Mouse (Mus musculus): ENCODE measurements at regions not wholly inside any gene's neighbourhood (a gene's known extent, or its start where the extent isn't known, plus 50 kb on each side); places are given as distances from the start of the nearest gene placed in this dataset.

- no peak overlapping the region for H3K27ac ChIP-seq (ENCODE audit: insufficient read depth, low read depth, low read length, poor library complexity, severe bottlenecking)
- no peak overlapping the region for H3K9ac ChIP-seq (ENCODE audit: insufficient read depth, low read depth, low read length, poor library complexity, severe bottlenecking)
- no peak for DNase-seq (ENCODE audit: low read depth, low spot score)
- in situ Hi-C loops (cut with MboI; ENCODE audit: low sequenced_read_pairs in 2 of 2, unreplicated experiment in 2 of 2) = no loop called here
- TF ChIP-seq MAFK (IDR thresholded peaks at IDR 0.05; ENCODE audit: insufficient read depth, low read depth, low read length) (no peak), HCFC1 (IDR thresholded peaks at IDR 0.05; ENCODE audit: borderline replicate concordance, insufficient read depth, low read length) (no peak), ZNF384 (IDR thresholded peaks at IDR 0.05; ENCODE audit: low read depth, low read length) (no peak), ZC3H11A (IDR thresholded peaks at IDR 0.05; ENCODE audit: borderline replicate concordance, low read depth, low read length) (no peak), CHD2 (IDR thresholded peaks at IDR 0.05; ENCODE audit: low read depth, low read length) (no peak)
- H3K4me3 ChIP-seq (ENCODE audit: insufficient read depth in 1 of 2, low read depth in 1 of 2, low read length in 2 of 2, poor library complexity in 1 of 2, severe bottlenecking in 1 of 2) = no peak overlapping the region
- H3K36me3 ChIP-seq (ENCODE audit: control insufficient read depth, insufficient read depth, low read length, poor library complexity, severe bottlenecking) = no peaks in the 10 kb centered on the region
- no peaks in the 10 kb centered on the region for H3K4me1 ChIP-seq (ENCODE audit: control insufficient read depth in 2 of 2, insufficient read depth in 2 of 2, low read length in 2 of 2, poor library complexity in 1 of 2)
- no peaks in the 10 kb centered on the region for H3K9me3 ChIP-seq (ENCODE audit: control insufficient read depth, insufficient read depth, low read depth, low read length)
Measured at GRCm38 (mm10) chr4:81868941-81869340, 426.3 kb upstream of the Mpdz start.

- H3K4me1 ChIP-seq (ENCODE audit: control insufficient read depth in 2 of 2, insufficient read depth in 2 of 2, low read length in 2 of 2, poor library complexity in 1 of 2) = no peaks in the 10 kb centered on the region
- no peak for DNase-seq (ENCODE audit: low read depth, low spot score)
- no peak overlapping the region for H3K4me3 ChIP-seq (ENCODE audit: insufficient read depth in 1 of 2, low read depth in 1 of 2, low read length in 2 of 2, poor library complexity in 1 of 2, severe bottlenecking in 1 of 2)
- H3K27ac ChIP-seq (ENCODE audit: insufficient read depth, low read depth, low read length, poor library complexity, severe bottlenecking) = no peak overlapping the region
- H3K36me3 ChIP-seq (ENCODE audit: control insufficient read depth, insufficient read depth, low read length, poor library complexity, severe bottlenecking) = no peaks in the 10 kb centered on the region
- no peak for TF ChIP-seq CHD2 (IDR thresholded peaks at IDR 0.05; ENCODE audit: low read depth, low read length)
- no peak for TF ChIP-seq ZNF384 (IDR thresholded peaks at IDR 0.05; ENCODE audit: low read depth, low read length)
- no peak for TF ChIP-seq HCFC1 (IDR thresholded peaks at IDR 0.05; ENCODE audit: borderline replicate concordance, insufficient read depth, low read length)
- no peak for TF ChIP-seq MAFK (IDR thresholded peaks at IDR 0.05; ENCODE audit: insufficient read depth, low read depth, low read length)
- TF ChIP-seq ZC3H11A (IDR thresholded peaks at IDR 0.05; ENCODE audit: borderline replicate concordance, low read depth, low read length) = no peak
- no peak overlapping the region for H3K9ac ChIP-seq (ENCODE audit: insufficient read depth, low read depth, low read length, poor library complexity, severe bottlenecking)
- H3K9me3 ChIP-seq (ENCODE audit: control insufficient read depth, insufficient read depth, low read depth, low read length) = no peaks in the 10 kb centered on the region
- in situ Hi-C loops (cut with MboI; ENCODE audit: low sequenced_read_pairs in 2 of 2, unreplicated experiment in 2 of 2) = no loop called here
Measured at GRCm38 (mm10) chr4:81841642-81842494, 399.3 kb upstream of the Mpdz start.

- DNase-seq (ENCODE audit: low read depth, low spot score) = no peak
- H3K4me1 ChIP-seq (ENCODE audit: control insufficient read depth in 2 of 2, insufficient read depth in 2 of 2, low read length in 2 of 2, poor library complexity in 1 of 2) = no peaks in the 10 kb centered on the region
- in situ Hi-C loops (cut with MboI; ENCODE audit: low sequenced_read_pairs in 2 of 2, unreplicated experiment in 2 of 2) = no loop called here
- H3K9ac ChIP-seq (ENCODE audit: insufficient read depth, low read depth, low read length, poor library complexity, severe bottlenecking) = no peak overlapping the region
- H3K27ac ChIP-seq (ENCODE audit: insufficient read depth, low read depth, low read length, poor library complexity, severe bottlenecking) = no peak overlapping the region
- no peaks in the 10 kb centered on the region for H3K36me3 ChIP-seq (ENCODE audit: control insufficient read depth, insufficient read depth, low read length, poor library complexity, severe bottlenecking)
- H3K9me3 ChIP-seq (ENCODE audit: control insufficient read depth, insufficient read depth, low read depth, low read length) = no peaks in the 10 kb centered on the region
- TF ChIP-seq ZC3H11A (IDR thresholded peaks at IDR 0.05; ENCODE audit: borderline replicate concordance, low read depth, low read length) = no peak
- TF ChIP-seq ZNF384 (IDR thresholded peaks at IDR 0.05; ENCODE audit: low read depth, low read length) = no peak
- TF ChIP-seq HCFC1 (IDR thresholded peaks at IDR 0.05; ENCODE audit: borderline replicate concordance, insufficient read depth, low read length) = no peak
- no peak for TF ChIP-seq CHD2 (IDR thresholded peaks at IDR 0.05; ENCODE audit: low read depth, low read length)
- TF ChIP-seq MAFK (IDR thresholded peaks at IDR 0.05; ENCODE audit: insufficient read depth, low read depth, low read length) = no peak
- H3K4me3 ChIP-seq (ENCODE audit: insufficient read depth in 1 of 2, low read depth in 1 of 2, low read length in 2 of 2, poor library complexity in 1 of 2, severe bottlenecking in 1 of 2) = no peak overlapping the region
Measured at GRCm38 (mm10) chr4:81829972-81830371, 387.4 kb upstream of the Mpdz start.

GRCm38 (mm10) chr4:81827453-81827852, 384.8 kb upstream of the Mpdz start:
- no peak overlapping the region for H3K4me3 ChIP-seq (ENCODE audit: insufficient read depth in 1 of 2, low read depth in 1 of 2, low read length in 2 of 2, poor library complexity in 1 of 2, severe bottlenecking in 1 of 2)
- H3K27ac ChIP-seq (ENCODE audit: insufficient read depth, low read depth, low read length, poor library complexity, severe bottlenecking) = no peak overlapping the region
- no peak overlapping the region for H3K9ac ChIP-seq (ENCODE audit: insufficient read depth, low read depth, low read length, poor library complexity, severe bottlenecking)
- H3K36me3 ChIP-seq (ENCODE audit: control insufficient read depth, insufficient read depth, low read length, poor library complexity, severe bottlenecking) = no peaks in the 10 kb centered on the region
- in situ Hi-C loops (cut with MboI; ENCODE audit: low sequenced_read_pairs in 2 of 2, unreplicated experiment in 2 of 2) = no loop called here
- TF ChIP-seq ZNF384 (IDR thresholded peaks at IDR 0.05; ENCODE audit: low read depth, low read length) = no peak
- no peak for TF ChIP-seq HCFC1 (IDR thresholded peaks at IDR 0.05; ENCODE audit: borderline replicate concordance, insufficient read depth, low read length)
- no peak for TF ChIP-seq CHD2 (IDR thresholded peaks at IDR 0.05; ENCODE audit: low read depth, low read length)
- TF ChIP-seq MAFK (IDR thresholded peaks at IDR 0.05; ENCODE audit: insufficient read depth, low read depth, low read length) = no peak
- TF ChIP-seq ZC3H11A (IDR thresholded peaks at IDR 0.05; ENCODE audit: borderline replicate concordance, low read depth, low read length) = no peak
- H3K9me3 ChIP-seq (ENCODE audit: control insufficient read depth, insufficient read depth, low read depth, low read length) = no peaks in the 10 kb centered on the region
- H3K4me1 ChIP-seq (ENCODE audit: control insufficient read depth in 2 of 2, insufficient read depth in 2 of 2, low read length in 2 of 2, poor library complexity in 1 of 2) = no peaks in the 10 kb centered on the region
- DNase-seq (ENCODE audit: low read depth, low spot score) = no peak
